Mouse (Mus musculus) stomach, embryonic 15.5 days (tissue): ENCODE measurements at regions not wholly inside any gene's neighbourhood (a gene's known extent, or its start where the extent isn't known, plus 50 kb on each side); places are given as distances from the start of the nearest gene placed in this dataset.
A peak's percentile ranks its signal among the peaks of the same experiment; 100 is the strongest.

Source experiments
- ATAC-seq: fragments of 200-750 bp; cut with Nextera tagmentation; 2 replicates; pipeline ENCODE4 v1.8.0; 2017; ENCODE audit warnings: low read depth, moderate number of reproducible peaks, moderate TSS enrichment; ENCODE audit not compliant: insufficient read depth, low FRiP score
- H3K27ac ChIP-seq: fragments of 300-500 bp; sonication (generic); 2 replicates; pipeline ENCODE4 v1.5.1; 2015; ENCODE audit warnings: mild to moderate bottlenecking, inconsistent platforms
- H3K27me3 ChIP-seq: fragments of 300-500 bp; sonication (generic); replicated peaks from 2 replicates; pipeline ENCODE4 v1.6.1; 2015; ENCODE audit warnings: inconsistent platforms
- H3K36me3 ChIP-seq: fragments of 300-500 bp; sonication (generic); 2 replicates; pipeline ENCODE4 v1.6.1; 2015; ENCODE audit warnings: inconsistent platforms
- H3K4me1 ChIP-seq: fragments of 300-500 bp; sonication (generic); 2 replicates; pipeline ENCODE4 v1.6.1; 2015; ENCODE audit warnings: inconsistent platforms
- H3K4me2 ChIP-seq: fragments of 300-500 bp; sonication (generic); 2 replicates; pipeline ENCODE4 v1.6.1; 2015; ENCODE audit warnings: mild to moderate bottlenecking, inconsistent platforms
- H3K4me3 ChIP-seq: fragments of 300-500 bp; sonication (generic); replicated peaks from 2 replicates; pipeline ENCODE4 v1.5.1; 2015; ENCODE audit warnings: inconsistent platforms
- H3K9ac ChIP-seq: fragments of 300-500 bp; sonication (generic); 2 replicates; pipeline ENCODE4 v1.6.1; 2015; ENCODE audit warnings: inconsistent platforms
- H3K9me3 ChIP-seq: fragments of 300-500 bp; sonication (generic); 2 replicates; pipeline ENCODE4 v1.6.1; 2016; ENCODE audit warnings: inconsistent platforms
- WGBS: fragments of 180-500 bp; shearing (Covaris S2); methylation state at CpG from one replicate; pipeline ENCODE4 v1.1.7; 2015; 5-methylcytosine and 5-hydroxymethylcytosine counted together

- Histone ChIP-seq H3K9me3 (no peaks in the 10 kb centered on the region), H3K4me3 (no peak overlapping the region), H3K4me2 (no peak overlapping the region), H3K36me3 (no peaks in the 10 kb centered on the region), H3K27ac (no peak overlapping the region), H3K4me1 (no peaks in the 10 kb centered on the region), H3K9ac (no peak overlapping the region), H3K27me3 (no peaks in the 10 kb centered on the region)
- ATAC-seq: no peak
- WGBS: 78% methylated on average over 10 of the region's 10 CpGs
Measured at GRCm38 (mm10) chr2:170675731-170676130, 55.9 kb upstream of the Dok5 start.

- no peak overlapping the region for H3K4me2 ChIP-seq
- 77% methylated on average over 6 of the region's 6 CpGs for whole genome bisulfite sequencing
Measured at GRCm38 (mm10) chr2:170673683-170674082, 57.9 kb upstream of the Dok5 start.

DNA sequence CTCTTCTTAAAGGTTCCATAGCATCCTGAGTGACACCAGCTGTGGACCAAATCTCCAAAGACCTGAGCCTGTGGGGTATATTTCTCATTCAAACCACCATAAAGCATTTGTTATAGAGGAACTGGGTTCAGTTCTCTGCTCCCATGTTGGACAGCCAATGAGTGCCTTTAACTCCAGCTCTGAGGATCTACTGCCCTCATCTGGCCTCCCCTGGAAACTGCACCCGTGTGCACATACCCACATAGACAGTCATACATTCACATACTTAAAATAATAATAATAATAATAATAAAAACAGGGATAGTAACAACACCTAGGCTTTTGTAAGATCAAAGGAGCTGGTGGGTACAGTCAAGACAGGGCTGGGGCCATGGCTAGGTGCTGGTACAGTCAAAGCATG lies 58.8 kb upstream of the Dok5 start:
- no peak for ATAC-seq
- Histone ChIP-seq H3K27ac (no peak overlapping the region), H3K36me3 (no peaks in the 10 kb centered on the region), H3K4me3 (no peak overlapping the region), H3K27me3 (no peaks in the 10 kb centered on the region), H3K9ac (no peak overlapping the region), H3K9me3 (no peaks in the 10 kb centered on the region), H3K4me1 (no peaks in the 10 kb centered on the region), H3K4me2 (no peak overlapping the region)
- WGBS: 100% methylated on average over 1 of the region's 1 CpGs

More at GRCm38 (mm10) chr2:170673683-170674082, 57.9 kb upstream of the Dok5 start:
- Histone ChIP-seq H3K27ac (no peak overlapping the region), H3K4me3 (no peak overlapping the region), H3K36me3 (no peaks in the 10 kb centered on the region), H3K9me3 (no peaks in the 10 kb centered on the region), H3K9ac (no peak overlapping the region), H3K4me1 (no peaks in the 10 kb centered on the region), H3K27me3 (no peaks in the 10 kb centered on the region)
- ATAC-seq: no peak

DNA sequence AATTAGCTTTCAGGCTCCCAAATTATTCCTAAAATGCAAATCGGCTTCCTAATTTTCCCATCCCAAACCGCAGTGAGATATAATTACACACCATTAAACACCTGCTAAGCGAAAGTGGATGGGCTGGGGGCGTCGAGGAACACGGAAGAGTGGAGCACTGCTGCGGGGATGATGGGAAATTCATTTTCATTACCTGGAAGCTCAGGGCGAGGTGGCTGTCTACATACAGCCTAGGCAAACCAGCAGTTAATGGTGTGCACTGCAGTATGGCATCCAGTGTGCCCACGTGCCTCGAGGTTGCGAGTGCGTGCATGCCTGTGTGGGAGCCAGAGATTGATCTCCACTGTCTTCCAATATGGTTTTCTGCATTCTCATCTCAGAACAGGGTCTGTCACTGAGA lies 62.6 kb upstream of the Dok5 start:
- no peak overlapping the region for H3K4me2 ChIP-seq
- H3K9ac ChIP-seq: no peak overlapping the region
- H3K36me3 ChIP-seq: no peaks in the 10 kb centered on the region
- 88% methylated on average over 12 of the region's 12 CpGs for WGBS
- no peak overlapping the region for H3K4me3 ChIP-seq
- H3K4me1 ChIP-seq: no peaks in the 10 kb centered on the region
- no peak for ATAC-seq
- no peaks in the 10 kb centered on the region for H3K27me3 ChIP-seq
- no peak overlapping the region for H3K27ac ChIP-seq
- H3K9me3 ChIP-seq: no peaks in the 10 kb centered on the region

GRCm38 (mm10) chr2:170668497-170668896 lies 63.1 kb upstream of the Dok5 start:
- H3K4me3 ChIP-seq: no peak overlapping the region
- no peak overlapping the region for H3K4me2 ChIP-seq
- H3K27me3 ChIP-seq: no peaks in the 10 kb centered on the region
- no peaks in the 10 kb centered on the region for H3K4me1 ChIP-seq
- H3K9me3 ChIP-seq: no peaks in the 10 kb centered on the region
- H3K9ac ChIP-seq: no peak overlapping the region
- no peaks in the 10 kb centered on the region for H3K36me3 ChIP-seq
- no peak for ATAC-seq
- 86% methylated on average over 6 of the region's 6 CpGs for WGBS
- H3K27ac ChIP-seq: no peak overlapping the region

DNA sequence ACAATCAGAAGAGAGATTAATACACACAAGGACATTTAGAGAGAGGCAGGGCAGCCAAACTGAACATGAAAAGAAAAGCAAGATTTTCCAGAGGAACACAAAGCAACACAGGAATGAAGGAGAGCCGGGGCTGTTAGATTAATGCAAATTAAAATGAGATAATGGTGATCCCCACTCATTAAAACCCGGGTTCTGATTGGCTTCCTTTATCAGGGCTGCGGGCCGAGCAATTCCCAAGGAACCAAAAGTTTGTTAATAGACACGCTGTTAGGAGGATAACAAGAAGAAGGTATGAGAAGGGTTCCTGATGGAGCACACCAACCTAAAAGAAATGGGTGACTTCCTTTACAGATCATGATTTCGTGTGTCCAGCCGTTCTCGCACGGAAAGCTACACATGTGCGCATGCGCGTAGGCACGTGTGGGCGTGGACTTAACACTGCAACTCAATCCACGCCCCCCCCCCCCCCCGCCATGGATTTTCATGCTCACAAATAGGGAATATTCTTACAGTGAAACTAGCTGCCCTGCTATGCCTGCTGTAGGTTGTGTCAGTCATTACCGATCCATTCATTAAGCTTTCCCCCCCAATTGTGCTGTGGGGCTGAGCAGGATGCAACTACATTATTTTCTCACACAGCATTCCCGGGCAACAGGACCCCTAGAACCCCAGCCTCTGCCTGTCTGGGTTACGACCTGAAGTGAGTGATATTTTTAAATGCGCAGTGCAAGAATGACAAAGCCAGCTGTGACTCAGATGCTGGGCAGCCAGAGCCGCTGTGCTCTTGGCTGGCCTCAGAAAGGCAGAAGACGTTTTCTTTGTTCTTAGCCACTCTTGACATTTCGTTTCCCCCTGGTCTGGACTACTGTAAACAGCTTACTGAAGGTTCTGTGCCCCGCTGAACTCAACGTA lies 60.5 kb upstream of the 4930470P17Rik start:
- no peak for ATAC-seq
- no peaks in the 10 kb centered on the region for H3K4me1 ChIP-seq
- H3K4me3 ChIP-seq: no peak overlapping the region
- no peak overlapping the region for H3K4me2 ChIP-seq
- no peak overlapping the region for H3K9ac ChIP-seq
- no peak overlapping the region for H3K27ac ChIP-seq
- H3K27me3 ChIP-seq: no peaks in the 10 kb centered on the region
- WGBS: 79% methylated on average over 25 of the region's 25 CpGs
- H3K36me3 ChIP-seq: no peaks in the 10 kb centered on the region
- no peaks in the 10 kb centered on the region for H3K9me3 ChIP-seq

- no peak for ATAC-seq
- no peak overlapping the region for H3K27ac ChIP-seq
- no peaks in the 10 kb centered on the region for H3K27me3 ChIP-seq
- H3K9ac ChIP-seq: no peak overlapping the region
- H3K4me3 ChIP-seq: no peak overlapping the region
- no peaks in the 10 kb centered on the region for H3K9me3 ChIP-seq
- no peaks in the 10 kb centered on the region for H3K36me3 ChIP-seq
- 73% methylated on average over 8 of the region's 8 CpGs for WGBS
- no peaks in the 10 kb centered on the region for H3K4me1 ChIP-seq
- H3K4me2 ChIP-seq: no peak overlapping the region
Measured at GRCm38 (mm10) chr2:170659291-170659690, 57.5 kb upstream of the 4930470P17Rik start.

DNA sequence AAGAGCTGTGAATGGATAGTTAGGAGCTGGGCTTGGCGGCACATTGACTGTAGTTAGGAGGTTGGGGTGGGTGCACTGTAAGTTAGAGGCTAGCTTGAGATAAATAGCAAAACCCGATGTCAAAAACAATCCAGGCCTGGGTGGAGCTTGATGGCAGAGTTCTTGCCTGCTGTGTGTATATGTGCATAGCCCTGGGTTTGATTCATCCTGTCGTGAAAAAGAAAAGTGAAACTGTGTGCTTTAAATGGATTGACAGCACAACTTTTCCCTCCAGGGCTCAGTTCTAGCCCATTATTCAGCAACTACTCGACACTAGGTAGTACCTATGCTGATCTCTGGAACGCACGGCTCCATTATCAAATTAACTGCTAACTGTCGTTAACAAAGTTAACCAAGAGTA lies 56.7 kb upstream of the 4930470P17Rik start:
- Histone ChIP-seq H3K4me2 (no peak overlapping the region), H3K27me3 (no peaks in the 10 kb centered on the region), H3K27ac (no peak overlapping the region), H3K4me3 (no peak overlapping the region), H3K36me3 (no peaks in the 10 kb centered on the region), H3K9ac (no peak overlapping the region), H3K4me1 (no peaks in the 10 kb centered on the region), H3K9me3 (no peaks in the 10 kb centered on the region)
- ATAC-seq: no peak
- WGBS: 44% methylated on average over 7 of the region's 7 CpGs

DNA sequence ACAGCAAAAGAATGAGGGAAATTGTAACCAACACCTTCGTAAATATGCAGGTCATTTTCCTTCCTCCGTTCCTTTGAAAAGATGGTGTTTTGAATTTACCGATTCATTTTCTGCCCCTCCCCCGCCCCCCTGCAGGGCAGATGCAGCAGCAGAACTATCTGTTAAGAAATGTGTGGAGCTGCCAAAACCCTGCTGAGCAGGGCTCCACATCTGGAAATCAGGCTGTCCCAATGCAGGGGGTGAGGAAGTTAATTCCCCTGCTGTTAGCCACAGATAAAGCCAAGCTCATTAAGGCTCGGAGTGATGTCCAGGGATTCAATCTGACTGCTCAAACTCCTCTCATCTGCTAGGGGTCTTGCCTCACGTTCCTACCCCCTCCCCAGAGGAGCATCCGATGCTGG lies 56.0 kb upstream of the 4930470P17Rik start:
- no peak overlapping the region for H3K4me3 ChIP-seq

DNA sequence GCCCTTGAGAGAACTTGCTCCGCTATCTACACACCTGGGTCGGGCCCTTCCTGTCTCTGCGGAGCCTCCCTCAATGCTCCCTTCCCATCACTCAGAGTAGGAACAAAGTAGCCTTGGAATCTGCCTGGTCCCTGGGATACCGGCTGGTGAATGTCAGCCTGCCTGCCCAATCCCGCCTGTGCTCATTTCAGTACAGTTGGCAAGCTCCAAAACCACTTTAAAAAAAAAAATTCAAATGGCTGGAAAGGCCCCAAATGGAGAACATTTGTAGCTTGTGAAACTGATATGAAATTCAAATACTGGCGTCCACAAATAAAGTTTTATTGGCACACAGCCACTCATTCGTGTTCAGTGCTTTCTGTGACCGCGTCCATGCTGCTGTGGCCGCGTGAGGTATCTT lies 50.3 kb upstream of the 4930470P17Rik start:
- H3K27me3 ChIP-seq: no peaks in the 10 kb centered on the region
- H3K36me3 ChIP-seq: no peaks in the 10 kb centered on the region
- no peak overlapping the region for H3K9ac ChIP-seq
- peaks cover 3% of the 10 kb centered on the region; the same call in 1 of the 2 replicates for H3K4me1 ChIP-seq
- H3K4me3 ChIP-seq: no peak overlapping the region
- H3K9me3 ChIP-seq: no peaks in the 10 kb centered on the region
- H3K27ac ChIP-seq: no peak overlapping the region
- 78% methylated on average over 11 of the region's 11 CpGs for WGBS
- no peak overlapping the region for H3K4me2 ChIP-seq
- no peak for ATAC-seq

More for the DNA sequence above, 56.0 kb upstream of the 4930470P17Rik start:
- Histone ChIP-seq H3K27ac (no peak overlapping the region), H3K36me3 (no peaks in the 10 kb centered on the region), H3K9me3 (no peaks in the 10 kb centered on the region), H3K27me3 (no peaks in the 10 kb centered on the region), H3K9ac (no peak overlapping the region), H3K4me2 (0 out of 2 replicates have a peak overlapping the region, but pooled peaks have one; percentile 1), H3K4me1 (no peaks in the 10 kb centered on the region)
- no peak for ATAC-seq
- 14% methylated on average over 7 of the region's 7 CpGs for WGBS
